Mouse (Mus musculus): ENCODE results near the gene Uba3. TPM values are rescaled to one million over a fixed set of nuclear protein-coding genes. Genes with fewer than 3 reads are reported as not detected.

Uba3 gene
- total and polyA plus RNA-seq, 2 experiments from 2014 or later, result 54.5 to 63.9 TPM

DNA sequence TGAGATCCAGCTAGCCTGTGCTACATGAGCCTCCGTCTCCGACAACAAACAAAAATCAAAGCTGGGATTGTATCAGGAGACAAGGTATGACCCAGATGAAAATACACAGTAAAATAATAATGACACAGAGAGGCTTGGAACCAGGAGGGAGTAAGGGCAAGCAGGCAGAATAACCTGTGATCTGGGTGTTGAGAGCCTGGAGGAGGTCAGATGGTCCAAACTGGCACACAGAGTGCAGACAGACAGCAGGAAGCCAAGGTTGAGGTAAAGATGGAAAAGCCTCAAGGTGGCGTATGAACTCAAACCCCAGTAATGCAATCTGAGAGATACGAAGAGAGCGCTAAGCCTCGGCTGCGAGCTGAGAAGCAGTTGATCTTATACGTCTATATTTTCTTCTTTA lies 19.1 kb upstream of the Uba3 start:
- H3K4me1 ChIP-seq (ENCODE audit: insufficient read depth, low read length), result no peaks in the 10 kb centered on the region
- H3K9me3 ChIP-seq (ENCODE audit: low read length), result no peaks in the 10 kb centered on the region
- no peak overlapping the region for H3K27ac ChIP-seq (ENCODE audit: low read depth, low read length)
- no peak for TF ChIP-seq CTCF (IDR thresholded peaks at IDR 0.05)
- 92% methylated on average over 8 of the region's 8 CpGs for WGBS
- H3K4me2 ChIP-seq (ENCODE audit: low read depth, low read length, poor library complexity, severe bottlenecking), result no peak overlapping the region
- H3K27me3 ChIP-seq (ENCODE audit: insufficient read depth, low read length), result no peaks in the 10 kb centered on the region
- peaks cover 3% of the 10 kb centered on the region for H3K36me3 ChIP-seq (ENCODE audit: insufficient read depth, low read length)
- H3K4me3 ChIP-seq (ENCODE audit: low read depth, low read length), result no peak overlapping the region
- DNase-seq (ENCODE audit: low spot score) (no peak), ATAC-seq (ENCODE audit: low FRiP score) (no peak)
- H3K9ac ChIP-seq (replicated peaks; ENCODE audit: low read length, poor library complexity, severe bottlenecking), result no peak overlapping the region

- no peak for DNase-seq (ENCODE audit: low spot score)
- TF ChIP-seq CTCF (IDR thresholded peaks at IDR 0.05), result no peak
- H3K36me3 ChIP-seq (ENCODE audit: insufficient read depth, low read length), result no peaks in the 10 kb centered on the region
- WGBS, result 75% methylated on average over 4 of the region's 4 CpGs
- no peak overlapping the region for H3K27ac ChIP-seq (ENCODE audit: low read depth, low read length)
- no peaks in the 10 kb centered on the region for H3K4me1 ChIP-seq (ENCODE audit: insufficient read depth, low read length)
- H3K4me2 ChIP-seq (ENCODE audit: low read depth, low read length, poor library complexity, severe bottlenecking), result no peak overlapping the region
- H3K9ac ChIP-seq (replicated peaks; ENCODE audit: low read length, poor library complexity, severe bottlenecking), result no peak overlapping the region
- H3K4me3 ChIP-seq (ENCODE audit: low read depth, low read length), result no peak overlapping the region
- H3K27me3 ChIP-seq (ENCODE audit: insufficient read depth, low read length), result no peaks in the 10 kb centered on the region
- H3K9me3 ChIP-seq (ENCODE audit: low read length), result no peaks in the 10 kb centered on the region
- no peak for ATAC-seq (ENCODE audit: low FRiP score)
Measured at GRCm38 (mm10) chr6:97223566-97223965, 18.1 kb upstream of the Uba3 start.

- H3K4me3 ChIP-seq (ENCODE audit: low read depth, low read length), result no peak overlapping the region
- H3K9me3 ChIP-seq (ENCODE audit: low read length), result no peaks in the 10 kb centered on the region
- H3K9ac ChIP-seq (replicated peaks; ENCODE audit: low read length, poor library complexity, severe bottlenecking), result no peak overlapping the region
- no peak for TF ChIP-seq CTCF (IDR thresholded peaks at IDR 0.05)
- WGBS, result 77% methylated on average over 5 of the region's 5 CpGs
- no peaks in the 10 kb centered on the region for H3K27me3 ChIP-seq (ENCODE audit: insufficient read depth, low read length)
- no peaks in the 10 kb centered on the region for H3K4me1 ChIP-seq (ENCODE audit: insufficient read depth, low read length)
- no peak overlapping the region for H3K4me2 ChIP-seq (ENCODE audit: low read depth, low read length, poor library complexity, severe bottlenecking)
- H3K36me3 ChIP-seq (ENCODE audit: insufficient read depth, low read length), result no peaks in the 10 kb centered on the region
- DNase-seq (ENCODE audit: low spot score), result no peak
- no peak overlapping the region for H3K27ac ChIP-seq (ENCODE audit: low read depth, low read length)
- ATAC-seq (ENCODE audit: low FRiP score), result no peak
Measured at GRCm38 (mm10) chr6:97222931-97223467, 17.6 kb upstream of the Uba3 start.

DNA sequence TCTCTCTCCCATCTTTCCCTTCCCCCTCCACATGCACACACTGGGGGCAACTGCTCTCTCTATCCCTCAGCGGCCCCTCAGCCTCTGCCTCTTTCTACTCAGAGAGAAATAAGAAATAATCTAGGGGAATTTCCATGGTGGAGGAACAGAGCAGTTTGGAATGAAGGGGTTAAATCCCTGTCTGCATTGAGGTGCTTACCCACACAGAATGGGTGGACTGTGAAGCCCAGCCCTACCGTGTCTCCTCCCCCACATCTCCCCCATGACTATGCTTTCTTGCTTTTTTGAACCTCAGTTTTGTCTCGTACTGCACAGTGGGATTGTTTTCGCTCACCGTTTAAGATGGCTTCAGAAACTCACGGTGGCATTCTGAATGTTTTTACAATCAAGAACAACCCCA lies 16.9 kb upstream of the Uba3 start:
- H3K4me2 ChIP-seq (ENCODE audit: low read depth, low read length, poor library complexity, severe bottlenecking), result no peak overlapping the region
- H3K27me3 ChIP-seq (ENCODE audit: insufficient read depth, low read length), result no peaks in the 10 kb centered on the region
- no peak for ATAC-seq (ENCODE audit: low FRiP score)
- no peak overlapping the region for H3K4me3 ChIP-seq (ENCODE audit: low read depth, low read length)
- H3K4me1 ChIP-seq (ENCODE audit: insufficient read depth, low read length), result no peaks in the 10 kb centered on the region
- no peak for DNase-seq (ENCODE audit: low spot score)
- H3K9me3 ChIP-seq (ENCODE audit: low read length), result no peaks in the 10 kb centered on the region
- 49% methylated on average over 6 of the region's 6 CpGs for WGBS
- H3K9ac ChIP-seq (replicated peaks; ENCODE audit: low read length, poor library complexity, severe bottlenecking), result no peak overlapping the region
- no peaks in the 10 kb centered on the region for H3K36me3 ChIP-seq (ENCODE audit: insufficient read depth, low read length)
- no peak for TF ChIP-seq CTCF (IDR thresholded peaks at IDR 0.05)
- H3K27ac ChIP-seq (ENCODE audit: low read depth, low read length), result no peak overlapping the region

DNA sequence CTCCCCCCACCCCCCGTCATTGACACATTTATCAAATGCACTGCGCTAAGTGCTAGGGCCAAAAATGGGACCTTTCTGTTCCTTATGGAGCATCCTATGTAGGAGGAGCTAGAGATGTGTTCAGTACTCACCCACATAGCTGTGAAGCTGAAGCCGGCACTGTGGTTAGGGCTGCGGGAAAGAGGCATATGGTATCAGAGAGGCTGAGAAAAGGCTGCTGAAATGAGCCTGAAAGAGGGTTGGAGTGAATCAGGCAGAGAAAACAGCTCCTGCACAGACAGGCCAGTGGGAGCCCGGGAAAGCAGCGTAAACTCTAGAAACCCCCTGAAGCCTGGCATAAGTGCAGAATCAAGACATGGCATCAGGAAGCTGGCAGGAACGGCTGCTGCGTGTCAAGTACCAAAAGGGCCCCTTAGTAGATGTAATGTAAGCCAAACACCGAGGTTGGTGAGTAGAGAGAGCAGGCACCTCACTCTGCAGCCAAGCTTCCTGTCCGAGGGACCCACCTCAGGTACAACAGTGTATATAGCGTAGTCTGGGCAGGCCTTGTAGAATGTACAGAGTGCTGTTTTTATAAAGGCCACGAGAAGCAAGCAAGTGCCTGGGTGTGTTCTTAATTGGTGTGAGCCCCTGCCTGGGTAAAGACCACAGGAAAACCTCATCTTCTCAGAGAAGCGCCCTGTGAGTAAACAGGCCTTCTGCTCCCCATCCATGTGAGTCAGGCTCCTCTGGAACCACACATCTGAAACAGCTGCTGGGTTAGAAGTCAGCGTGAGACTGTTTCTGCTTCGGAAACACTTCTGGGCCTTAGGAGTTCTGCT lies 16.0 kb upstream of the Uba3 start:
- ATAC-seq (ENCODE audit: low FRiP score) (no peak), DNase-seq (ENCODE audit: low spot score) (no peak)
- WGBS, result 70% methylated on average over 15 of the region's 15 CpGs
- Histone ChIP-seq H3K4me2 (ENCODE audit: low read depth, low read length, poor library complexity, severe bottlenecking) (no peak overlapping the region), H3K4me3 (ENCODE audit: low read depth, low read length) (no peak overlapping the region), H3K27me3 (ENCODE audit: insufficient read depth, low read length) (no peaks in the 10 kb centered on the region), H3K9ac (replicated peaks; ENCODE audit: low read length, poor library complexity, severe bottlenecking) (no peak overlapping the region), H3K27ac (ENCODE audit: low read depth, low read length) (no peak overlapping the region), H3K9me3 (ENCODE audit: low read length) (no peaks in the 10 kb centered on the region), H3K36me3 (ENCODE audit: insufficient read depth, low read length) (no peaks in the 10 kb centered on the region), H3K4me1 (ENCODE audit: insufficient read depth, low read length) (no peaks in the 10 kb centered on the region)
- TF ChIP-seq CTCF (IDR thresholded peaks at IDR 0.05), result no peak

DNA sequence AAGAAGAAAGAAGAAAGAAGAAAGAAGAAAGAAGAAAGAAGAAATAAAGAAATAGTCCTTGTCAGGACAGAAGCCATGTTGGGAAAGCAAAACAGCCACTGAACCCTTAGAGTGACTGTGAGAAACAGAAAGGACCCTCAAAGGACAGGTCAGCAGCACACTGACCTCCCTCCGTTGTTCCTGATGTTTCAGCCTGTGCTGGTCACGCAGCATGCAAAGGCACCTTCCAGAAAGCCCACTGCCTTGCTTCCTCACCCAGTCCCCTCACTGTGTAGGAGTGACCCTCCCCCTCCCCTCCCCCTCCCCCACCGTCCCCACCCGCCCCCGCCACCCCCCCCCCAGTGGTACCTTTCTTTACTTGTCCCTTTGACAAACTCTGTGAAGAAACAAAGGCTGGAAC lies 15.2 kb upstream of the Uba3 start:
- Histone ChIP-seq H3K4me3 (ENCODE audit: low read depth, low read length) (no peak overlapping the region), H3K27ac (ENCODE audit: low read depth, low read length) (no peak overlapping the region), H3K36me3 (ENCODE audit: insufficient read depth, low read length) (no peaks in the 10 kb centered on the region), H3K4me2 (ENCODE audit: low read depth, low read length, poor library complexity, severe bottlenecking) (no peak overlapping the region), H3K27me3 (ENCODE audit: insufficient read depth, low read length) (no peaks in the 10 kb centered on the region), H3K9ac (replicated peaks; ENCODE audit: low read length, poor library complexity, severe bottlenecking) (no peak overlapping the region), H3K4me1 (ENCODE audit: insufficient read depth, low read length) (no peaks in the 10 kb centered on the region), H3K9me3 (ENCODE audit: low read length) (no peaks in the 10 kb centered on the region)
- DNase-seq (ENCODE audit: low spot score), result no peak
- TF ChIP-seq CTCF (IDR thresholded peaks at IDR 0.05), result no peak
- WGBS, result 62% methylated on average over 5 of the region's 5 CpGs
- no peak for ATAC-seq (ENCODE audit: low FRiP score)

Measured in midbrain, postnatal 0 days (tissue).